Mouse (Mus musculus): Measurements from ENCODE around the gene Myh7b.

The Myh7b gene

DNA sequence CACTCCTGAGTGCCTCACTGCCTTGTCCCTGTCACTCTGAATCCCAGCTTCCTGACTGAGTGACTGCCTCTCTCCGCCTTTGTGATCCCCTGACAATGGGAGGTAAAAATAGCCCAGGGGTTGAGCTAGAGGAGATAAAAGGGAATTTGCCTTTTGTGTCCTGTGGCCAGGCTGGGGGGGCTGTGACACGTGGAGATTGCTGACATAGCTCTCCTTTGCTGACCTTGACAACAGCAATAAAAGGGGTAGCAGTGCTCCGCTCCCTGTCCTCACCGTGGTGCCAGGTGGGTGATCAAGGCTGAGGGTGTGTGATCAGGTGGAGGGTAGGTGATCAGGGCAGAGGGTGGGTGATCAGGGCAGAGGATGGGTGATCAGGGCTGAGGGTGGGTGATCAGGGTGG, at the start of gene Myh7b:
TSS of gene Myh7b (plus strand) at position 235 of the 400 bp plus-strand sequence.
- DNase-seq (ENCODE audit: low spot score), result no peak

DNA sequence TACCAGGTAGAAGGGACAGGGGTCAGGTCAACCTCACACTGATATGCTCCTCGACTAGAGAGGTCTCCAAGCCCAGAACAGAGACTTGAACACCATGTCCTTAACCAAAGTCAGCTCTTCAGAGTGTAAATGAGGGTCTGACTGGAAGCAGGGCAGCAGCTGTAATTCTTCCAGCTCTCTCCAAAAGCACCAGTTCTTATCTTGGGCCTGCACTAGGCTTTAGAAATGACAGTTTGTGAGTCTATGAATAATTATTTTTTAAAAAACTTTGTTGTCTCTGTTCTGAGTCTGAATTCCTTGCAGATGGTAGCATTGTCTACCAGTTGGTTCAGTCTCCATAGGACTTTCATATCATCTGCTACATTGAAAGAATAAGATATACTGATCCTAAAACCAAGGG, 48.8 kb upstream of the Myh7b start:
- no peak for DNase-seq (ENCODE audit: low spot score)

DNA sequence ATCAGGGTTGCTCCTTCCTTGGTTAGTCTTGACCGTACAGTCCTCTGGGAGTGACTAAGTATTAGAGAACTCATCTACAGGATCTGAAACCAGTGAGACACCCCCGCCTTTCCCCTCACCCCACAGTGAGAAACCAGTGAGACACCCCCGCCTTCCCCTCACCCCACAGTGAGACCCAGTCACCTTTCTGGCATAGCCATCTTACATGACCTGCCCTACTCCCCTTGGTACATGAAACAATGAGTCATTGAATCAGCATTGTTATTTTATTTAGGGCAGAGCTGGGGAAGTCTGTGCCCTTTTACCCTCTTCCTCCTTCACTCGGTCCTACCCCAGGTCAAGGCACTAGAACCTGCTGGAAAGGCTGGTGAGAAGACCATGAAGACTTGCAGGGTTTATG, 48.1 kb upstream of the Myh7b start:
- DNase-seq (ENCODE audit: low spot score), result no peak

DNA sequence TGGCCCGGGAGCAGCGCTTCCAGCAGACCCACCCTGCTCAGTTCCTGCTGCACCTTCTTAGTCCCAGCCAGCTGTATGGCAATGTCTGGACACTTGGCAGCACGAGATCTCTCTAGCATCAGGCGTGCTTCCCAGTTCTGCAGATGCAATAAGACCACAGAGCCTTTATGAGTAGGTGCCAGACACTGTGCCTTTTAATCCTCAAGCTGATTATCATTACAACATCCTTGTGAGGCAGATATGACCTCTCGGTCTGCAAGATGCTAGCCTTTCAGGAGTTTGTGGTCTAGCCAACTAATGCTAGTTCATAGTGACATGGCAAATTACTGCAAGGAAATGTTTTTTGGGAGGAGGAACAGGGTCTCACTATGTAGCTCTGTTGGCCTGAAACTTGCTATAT, 43.3 kb upstream of the Myh7b start:
- DNase-seq (ENCODE audit: low spot score), result no peak

DNA sequence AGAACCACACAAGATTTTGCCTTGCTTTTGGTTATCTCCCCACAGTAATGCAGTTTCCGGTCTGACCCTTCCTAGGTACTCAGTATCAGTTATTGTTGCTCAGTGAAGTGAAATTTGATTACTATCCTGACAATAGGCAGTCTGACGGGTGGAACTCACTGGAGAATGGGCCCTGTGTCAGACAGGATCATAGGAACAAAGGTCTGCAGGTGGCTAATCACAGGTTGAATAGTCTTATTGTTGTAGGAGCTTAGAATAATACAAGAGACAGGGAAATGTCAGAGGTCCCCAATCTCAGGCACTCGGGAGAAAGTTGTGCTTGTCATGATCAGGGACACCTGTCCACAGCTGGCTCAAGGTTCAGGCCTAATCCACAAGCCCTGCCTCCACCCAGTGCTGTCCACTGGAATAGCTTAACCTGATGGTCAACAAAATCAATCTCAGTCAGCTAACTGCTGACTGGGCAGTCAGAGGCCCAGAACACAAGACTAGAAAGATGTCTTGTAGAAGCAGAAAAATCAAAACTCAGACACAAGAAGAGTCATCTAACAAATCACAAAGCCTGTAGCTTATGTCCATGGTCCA, 41.7 kb upstream of the Myh7b start:
- DNase-seq (ENCODE audit: low spot score), result no peak

DNA sequence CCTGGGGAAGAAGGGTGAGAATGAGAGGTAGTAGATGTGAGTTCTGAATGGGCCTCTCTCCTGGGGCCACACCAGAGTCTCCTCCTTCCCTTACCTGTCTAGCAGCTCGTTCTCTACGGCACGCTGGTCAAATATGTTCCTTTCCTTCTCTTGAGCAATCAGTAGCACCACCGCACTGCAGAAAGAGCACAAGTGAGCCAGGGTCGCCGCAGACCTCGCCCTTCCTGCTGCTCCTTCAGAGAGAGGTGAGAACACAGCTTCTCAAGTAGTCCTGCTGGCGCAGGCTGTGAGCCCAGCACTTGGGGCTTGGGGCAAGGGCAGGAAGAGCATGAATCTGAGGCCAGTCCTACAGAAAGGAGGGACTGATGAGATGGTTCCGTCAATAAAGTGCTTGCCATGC, 38.0 kb upstream of the Myh7b start:
- no peak for DNase-seq (ENCODE audit: low spot score)

DNA sequence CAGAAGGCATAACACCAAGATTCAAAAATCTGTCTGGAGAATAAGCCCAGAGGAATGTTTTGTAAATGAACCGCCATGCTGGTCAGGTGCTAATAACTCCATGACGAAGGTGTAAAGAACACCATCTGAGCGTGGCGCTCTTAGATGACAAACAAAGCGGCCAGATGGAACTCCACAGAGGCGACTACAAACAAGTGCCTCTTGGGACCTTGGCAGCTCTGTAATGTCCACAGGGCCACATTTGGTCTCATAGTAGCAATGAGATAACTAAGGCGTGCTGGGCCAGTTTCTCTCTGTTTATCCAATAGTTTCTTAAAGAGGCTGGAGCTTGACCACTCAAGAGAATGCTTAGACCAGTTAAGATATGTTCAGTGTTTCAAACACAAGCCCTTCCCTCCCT, 37.0 kb upstream of the Myh7b start:
- no peak for DNase-seq (ENCODE audit: low spot score)

DNA sequence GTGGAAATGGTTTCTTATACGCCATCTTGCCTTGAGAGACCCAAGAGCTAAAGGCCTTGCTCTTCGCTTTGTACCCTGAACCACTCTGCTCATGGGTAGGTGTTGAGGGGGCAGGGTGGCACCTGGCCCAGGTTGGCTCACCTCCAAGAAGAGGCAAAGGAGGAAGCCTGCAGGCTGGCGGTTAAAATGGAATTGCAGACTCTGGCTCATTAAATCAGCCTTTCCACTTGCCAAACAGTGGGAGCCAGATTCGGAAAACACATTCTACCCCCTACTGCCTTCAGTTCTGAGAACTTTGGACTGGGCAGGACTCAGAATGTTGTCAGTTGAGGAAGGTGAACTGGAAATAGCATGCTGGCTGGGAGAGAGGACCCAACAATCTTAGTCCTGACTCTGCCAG, 36.3 kb upstream of the Myh7b start:
- DNase-seq (ENCODE audit: low spot score), result no peak

DNA sequence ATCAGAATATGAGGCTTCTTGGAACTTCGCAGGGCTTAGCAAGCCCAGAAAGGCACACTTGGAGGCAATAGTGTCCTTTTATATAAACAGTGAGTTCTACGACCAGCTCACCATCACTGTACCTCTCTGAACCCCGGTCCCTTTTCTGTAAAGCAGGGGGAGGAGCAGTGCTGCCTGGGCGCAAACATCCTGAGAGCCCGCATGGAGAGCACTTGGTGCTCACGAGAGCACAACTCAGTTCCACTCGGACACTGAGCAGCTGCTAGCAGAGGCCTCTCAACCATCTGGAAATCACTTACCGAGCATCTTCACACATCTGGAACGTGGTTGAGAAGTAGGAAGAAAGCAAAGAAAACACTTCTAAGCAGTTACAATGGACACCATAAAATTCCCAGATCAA, 34.4 kb upstream of the Myh7b start:
- DNase-seq (ENCODE audit: low spot score), result no peak

DNA sequence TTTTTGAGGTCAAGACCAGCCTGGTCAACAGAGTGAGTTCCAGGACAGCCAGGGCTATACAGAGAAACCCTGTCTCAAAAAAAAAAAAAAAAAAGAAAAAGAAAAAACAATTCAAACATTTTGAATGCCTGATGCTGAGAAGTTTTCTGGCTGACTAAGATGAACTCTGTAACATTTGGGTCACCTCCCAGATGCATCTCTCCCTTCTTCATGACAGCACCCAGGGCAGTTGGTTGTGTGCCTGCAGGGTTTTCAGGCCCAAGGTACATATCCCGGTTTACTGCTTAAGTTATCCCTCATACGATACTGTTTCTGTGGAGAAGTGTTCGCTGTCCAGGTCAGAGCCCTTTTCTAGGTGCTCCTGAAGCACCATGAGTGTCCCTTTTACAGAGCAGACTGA, 30.7 kb upstream of the Myh7b start:
- no peak for DNase-seq (ENCODE audit: low spot score)

DNA sequence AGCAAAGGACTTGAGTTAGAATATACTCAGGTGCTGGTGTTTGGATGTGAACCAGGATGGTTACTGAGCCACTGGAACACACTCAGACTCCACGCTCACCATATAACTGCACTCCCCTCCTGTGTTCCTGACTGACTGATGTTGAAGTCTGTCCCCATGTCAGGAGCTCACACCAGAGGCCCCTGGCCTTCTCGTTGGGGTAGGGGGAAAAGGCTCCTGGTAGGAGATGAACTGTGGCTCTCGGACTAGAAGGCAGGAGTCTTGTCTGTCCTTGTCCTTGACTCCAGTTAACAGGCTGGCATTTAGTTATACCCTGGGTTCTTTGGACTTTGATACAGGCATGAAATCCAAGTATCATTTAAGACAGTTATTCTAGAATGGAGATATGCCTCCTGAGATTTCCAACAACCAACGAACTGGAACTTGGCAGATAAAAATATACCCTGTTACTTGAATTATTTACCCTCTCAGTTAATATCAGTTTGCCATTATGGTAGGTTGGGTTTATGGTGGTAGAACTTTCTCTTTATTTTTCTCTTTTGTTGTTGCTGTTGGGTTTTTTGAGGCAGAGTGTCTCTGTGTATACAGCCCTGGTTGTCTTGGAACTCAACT, 28.5 kb upstream of the Myh7b start:
- no peak for DNase-seq (ENCODE audit: low spot score)

DNA sequence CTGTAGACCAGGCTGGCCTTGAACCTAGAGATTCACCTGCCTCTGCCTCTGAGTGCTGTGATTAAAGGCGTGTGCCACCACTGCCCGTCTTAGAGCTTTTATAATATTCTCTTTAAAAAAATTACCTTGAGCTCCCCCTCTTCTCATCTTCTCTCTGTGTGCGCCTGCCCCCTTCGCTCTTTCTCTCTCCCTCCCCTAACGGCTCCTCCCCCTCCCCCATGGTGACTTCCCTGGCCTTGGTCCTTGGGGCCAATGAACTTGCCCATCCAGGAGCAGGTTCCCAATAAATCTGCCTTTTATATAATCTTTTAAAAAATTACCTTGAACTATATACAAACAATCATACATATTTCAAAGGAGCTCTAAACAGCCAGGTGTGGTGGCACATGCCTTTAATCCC, 28.0 kb upstream of the Myh7b start:
- no peak for DNase-seq (ENCODE audit: low spot score)

DNA sequence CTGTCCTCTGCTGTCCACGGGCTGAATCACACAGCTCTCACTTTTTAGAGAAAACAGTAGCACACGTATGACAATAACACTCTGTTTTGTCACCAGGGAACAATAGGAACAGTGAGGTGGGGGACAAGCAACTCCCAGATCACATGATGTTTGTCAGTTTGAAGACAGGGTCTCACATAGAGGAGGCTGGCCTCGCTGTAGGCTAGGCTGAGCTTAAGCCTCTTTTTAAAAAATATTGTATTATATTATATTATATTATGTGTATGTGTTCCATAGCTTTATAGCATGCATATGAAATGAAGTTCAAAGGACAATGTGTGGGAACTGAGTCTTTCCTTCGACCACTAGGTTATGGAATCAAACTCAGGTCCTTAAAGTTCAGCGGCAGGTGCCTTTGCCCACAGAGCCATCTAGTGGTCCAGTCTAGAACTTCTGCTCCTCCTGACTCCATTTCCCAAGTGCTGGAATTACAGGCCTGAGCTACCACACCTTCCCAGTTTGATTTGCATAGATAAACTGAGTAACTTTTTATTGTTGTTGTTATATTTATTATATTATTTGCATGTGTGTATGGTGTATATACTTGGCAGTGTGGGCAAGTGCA, 27.0 kb upstream of the Myh7b start:
- DNase-seq (ENCODE audit: low spot score), result peak; percentile 28

DNA sequence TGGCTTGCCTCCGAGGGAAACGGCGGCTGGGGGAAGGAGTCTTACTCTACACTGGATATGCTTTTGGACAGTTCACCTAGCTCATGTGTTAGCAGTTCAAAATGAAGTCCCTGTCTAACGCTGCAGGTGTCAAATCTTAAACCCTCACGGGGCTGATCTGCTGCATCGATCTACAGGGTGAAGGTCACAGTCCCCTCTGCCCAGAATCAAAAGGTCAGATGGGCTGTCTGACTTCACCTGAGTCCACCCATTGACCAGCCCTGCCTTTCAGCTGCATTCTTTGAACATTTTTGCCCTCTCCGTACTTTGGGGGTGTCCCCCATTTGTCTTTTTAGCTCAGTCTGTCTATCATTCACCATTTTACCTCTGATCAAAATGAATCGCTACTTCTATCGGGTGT, 25.9 kb upstream of the Myh7b start:
- no peak for DNase-seq (ENCODE audit: low spot score)

DNA sequence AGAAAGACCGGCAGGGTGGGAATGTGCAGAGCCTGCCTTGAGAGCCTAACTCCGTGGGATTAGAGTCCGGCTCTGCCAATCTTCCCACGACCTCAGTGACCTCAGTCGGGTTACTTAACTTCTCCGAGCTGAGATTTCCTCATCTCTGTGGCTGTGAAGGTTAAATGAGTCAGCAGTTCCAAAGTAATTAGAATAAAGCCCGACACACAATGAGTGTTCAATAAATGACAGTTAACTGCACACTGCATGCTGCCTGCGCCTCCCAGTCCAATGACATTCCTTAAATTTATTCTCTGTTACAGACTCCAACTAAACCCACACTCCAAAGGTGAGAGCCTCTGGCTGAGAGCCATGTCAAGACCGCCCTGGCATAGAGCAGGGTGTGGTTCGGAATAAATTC, 25.5 kb upstream of the Myh7b start:
- no peak for DNase-seq (ENCODE audit: low spot score)

DNA sequence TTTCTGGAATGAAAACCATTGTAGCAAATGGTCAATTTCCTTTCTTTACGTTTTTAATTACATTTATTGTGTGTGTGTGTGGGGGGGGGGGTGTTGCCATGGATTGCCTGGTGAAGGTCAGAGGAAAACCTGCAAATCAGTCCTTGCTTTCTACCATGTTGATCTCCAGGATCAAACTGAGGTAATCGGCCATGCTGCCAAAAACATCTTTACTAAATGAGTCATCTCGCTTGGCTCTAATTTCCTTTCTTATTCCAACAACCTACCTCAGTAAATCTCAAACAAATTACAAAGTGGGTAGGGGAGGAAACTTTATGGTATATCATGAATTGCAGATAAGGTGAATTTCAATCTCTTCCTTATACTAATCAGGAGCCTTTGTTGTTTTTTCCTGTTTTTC, 22.9 kb upstream of the Myh7b start:
- no peak for DNase-seq (ENCODE audit: low spot score)

DNA sequence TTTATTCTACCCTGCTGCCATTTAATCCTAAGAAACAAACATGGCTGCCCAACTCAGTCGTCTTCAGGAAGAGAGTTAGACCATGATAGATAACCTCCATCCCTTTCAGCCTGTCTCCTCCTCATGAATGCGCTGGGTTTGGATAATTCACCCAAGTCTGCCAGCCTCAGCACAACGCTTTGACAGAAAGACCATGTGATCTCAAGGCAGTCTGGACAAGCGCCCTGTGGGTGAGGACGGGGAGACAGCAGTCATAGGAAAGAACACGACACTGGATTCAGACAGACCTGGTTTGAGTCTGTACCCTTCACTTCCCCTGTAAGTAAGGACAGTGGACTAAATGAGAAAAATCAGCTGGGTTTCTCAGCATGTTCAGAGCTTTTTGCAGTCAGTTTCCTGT, 21.5 kb upstream of the Myh7b start:
- DNase-seq (ENCODE audit: low spot score), result no peak

DNA sequence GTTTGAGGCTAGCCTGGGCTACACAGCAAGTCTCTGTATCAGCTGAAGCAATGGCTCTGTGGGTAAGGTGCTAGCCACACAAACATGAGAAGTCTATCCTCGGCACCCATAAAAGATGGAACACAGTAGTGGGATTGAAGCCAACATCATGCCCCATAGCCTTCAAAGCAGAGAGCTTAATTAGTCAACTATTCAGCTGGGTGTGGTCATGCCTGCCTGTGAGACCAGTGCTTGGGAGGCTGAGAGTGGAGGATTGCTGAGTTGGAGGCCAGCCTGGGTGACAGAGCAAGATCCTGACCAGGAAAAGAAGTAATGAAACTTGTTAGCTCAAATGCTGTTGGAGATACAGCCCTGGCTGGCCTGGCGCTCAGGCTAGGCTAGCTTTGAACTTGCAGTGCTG, 20.1 kb upstream of the Myh7b start:
- no peak for DNase-seq (ENCODE audit: low spot score)

DNA sequence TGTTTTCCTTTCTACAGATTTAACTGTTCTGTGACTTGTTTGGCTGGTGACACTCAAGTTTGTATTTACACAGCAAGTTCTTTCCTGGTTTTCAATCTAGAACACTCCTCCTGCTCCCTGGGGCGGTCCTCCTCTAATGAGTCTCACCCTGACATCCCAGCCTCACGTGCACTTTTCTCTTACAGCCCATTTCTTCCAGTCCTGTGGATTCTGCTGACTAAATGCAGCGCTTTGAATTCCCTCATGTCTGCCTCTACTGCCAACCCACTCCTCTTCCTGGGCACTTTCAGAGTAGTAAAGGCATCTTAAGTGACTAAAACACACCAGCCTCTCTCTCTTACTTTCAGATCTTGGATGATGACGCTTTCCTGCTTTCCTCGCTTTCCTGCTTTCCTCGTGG, 19.3 kb upstream of the Myh7b start:
- DNase-seq (ENCODE audit: low spot score), result no peak

DNA sequence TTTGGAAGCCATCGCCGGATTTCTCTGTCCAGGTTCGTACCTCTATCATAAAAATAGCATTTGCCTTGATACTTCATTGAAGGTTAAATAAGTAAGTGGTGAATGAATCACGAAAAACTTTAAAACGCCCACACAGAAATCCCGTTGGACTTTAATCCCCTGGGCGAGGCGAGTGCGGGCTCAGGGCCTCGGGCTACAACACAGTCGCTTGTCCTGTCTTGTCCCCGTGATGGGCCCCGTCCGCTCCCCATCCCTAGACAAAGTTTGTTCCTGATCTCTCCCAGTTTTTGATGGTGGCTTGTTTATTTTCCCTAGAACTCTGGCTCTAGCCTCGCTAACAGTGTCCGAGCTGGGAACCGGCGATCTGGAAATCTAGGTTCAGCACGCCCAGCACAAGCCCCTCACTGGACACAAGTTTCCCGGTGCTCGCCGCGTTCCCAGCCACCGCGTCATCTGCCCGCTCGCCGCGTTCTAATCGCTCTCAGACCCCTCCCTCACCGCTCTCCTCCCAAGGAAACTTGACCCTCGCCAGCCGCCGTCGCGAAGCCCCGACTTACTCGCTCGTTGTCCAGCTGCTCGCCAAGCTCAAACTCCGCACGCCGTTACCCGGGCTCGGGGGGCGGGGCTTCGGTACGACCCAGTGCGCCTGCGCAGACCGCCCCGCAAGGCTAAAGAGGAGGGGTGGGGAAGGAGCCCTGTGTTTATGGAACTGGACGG, 18.7 kb upstream of the Myh7b start, which contains the start of gene Gss:
TSS of gene Gss (minus strand) at position 674 of the 717 bp plus-strand sequence.
- DNase-seq (ENCODE audit: low spot score), result peak; percentile 85

DNA sequence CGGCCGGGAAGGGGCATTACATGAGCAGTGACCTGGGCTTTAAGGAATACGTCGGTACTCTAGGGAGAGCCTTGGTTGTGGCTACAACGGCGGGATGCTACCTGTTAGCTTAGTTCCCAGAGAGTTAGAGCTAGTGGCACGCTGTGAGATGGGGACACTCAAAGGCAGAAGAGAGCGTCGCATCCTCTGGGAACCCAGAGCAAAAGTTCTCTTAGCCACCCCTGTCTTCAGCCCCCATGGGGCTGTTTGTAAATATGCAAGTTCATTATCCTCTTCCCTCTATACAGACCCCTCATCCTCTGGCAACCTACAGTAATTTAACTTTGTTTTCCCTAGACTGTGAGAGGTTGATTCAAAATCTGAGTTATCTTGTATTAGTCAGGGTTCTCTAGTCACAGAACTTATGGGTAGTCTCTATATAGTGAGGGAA, 18.1 kb upstream of the Myh7b start:
- no peak for DNase-seq (ENCODE audit: low spot score)

DNA sequence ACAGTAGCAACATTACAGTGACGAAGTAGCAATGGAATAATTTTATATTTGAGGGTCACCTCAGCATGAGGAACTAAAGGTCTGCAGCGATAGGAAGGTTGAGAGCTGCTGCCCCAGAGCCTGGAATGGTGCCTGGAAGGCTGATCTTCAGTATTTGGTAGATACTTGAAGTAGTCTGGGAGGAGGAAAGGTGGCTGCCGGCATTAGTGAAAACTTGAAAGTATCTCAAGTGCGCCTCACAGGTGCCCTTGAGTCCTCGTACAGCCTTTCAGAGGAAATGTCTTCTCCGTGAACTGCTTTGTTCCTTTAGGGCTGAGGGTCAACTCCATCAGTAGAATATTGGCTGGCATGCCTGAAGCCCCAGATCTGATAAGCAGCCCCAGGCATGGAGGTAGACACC, 15.5 kb upstream of the Myh7b start:
- DNase-seq (ENCODE audit: low spot score), result no peak

DNA sequence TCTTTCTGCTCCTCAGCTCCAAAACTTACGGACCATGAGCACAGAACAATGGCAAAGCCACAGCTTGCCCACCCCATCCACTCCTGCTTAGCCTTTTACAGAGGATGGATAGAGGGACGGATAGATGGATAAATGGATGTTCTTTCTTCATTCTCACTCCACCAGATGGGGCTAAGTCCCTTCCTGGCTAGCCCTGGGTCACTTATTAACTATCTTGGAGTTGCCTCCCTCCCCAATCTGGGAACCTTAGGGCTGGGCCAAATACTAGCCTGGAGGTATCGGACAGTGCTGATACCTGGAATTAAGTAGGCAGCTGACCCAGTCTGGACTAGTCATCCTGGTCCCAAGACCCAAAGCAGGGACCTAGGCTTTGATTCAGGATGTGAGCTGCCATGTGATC, 7.3 kb upstream of the Myh7b start:
- no peak for DNase-seq (ENCODE audit: low spot score)

Data from T-cell, adult 2 months (primary cell).